Mouse (Mus musculus): ENCODE results near the gene Ccdc137.

- TF ChIP-seq POLR2A (IDR thresholded peaks at IDR 0.05; ENCODE audit: low read depth, low read length), result peak; percentile 22
- no peak for TF ChIP-seq CTCF (conservative IDR thresholded peaks at IDR 0.05; ENCODE audit: insufficient read depth, insufficient read length, low read depth, low read length)
Measured at GRCm38 (mm10) chr11:120485251-120485650, 27.3 kb downstream of the Ccdc137 start.
